Mouse (Mus musculus) mouse trophoblast stem cell (cell line): ENCODE results near the gene Plekho2.

ENCODE experiments used
- in situ Hi-C, 2 experiments: fragments of 300-500 bp; cut with MseI, MboI; formaldehyde crosslinking; loops; 2 replicates in 1 of 2; 3 replicates in 1 of 2; pipeline ENCODE4 v1.15.1; 2025

The Plekho2 gene

DNA sequence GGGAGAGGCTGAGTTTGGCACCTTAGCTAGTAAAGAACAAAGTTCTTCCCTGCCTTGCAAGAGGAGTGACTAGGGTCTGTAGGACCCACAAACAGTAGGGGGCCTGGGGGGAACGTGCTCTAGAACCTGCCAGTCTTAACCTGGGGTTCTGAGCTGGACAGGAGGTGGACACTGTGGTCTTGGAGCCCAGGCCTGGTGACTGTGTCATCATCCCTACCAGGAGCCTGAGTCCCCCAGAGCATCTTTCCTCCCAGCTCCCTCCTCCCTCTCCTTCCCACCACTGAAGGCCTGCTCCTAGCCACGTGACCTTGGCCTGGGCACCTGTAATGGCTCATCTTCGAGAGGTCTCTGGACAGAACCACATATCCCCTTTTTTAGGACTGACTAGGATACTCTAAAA, 45.7 kb downstream of the Plekho2 start:
- in situ Hi-C loops: no loop called here

- in situ Hi-C loops: no loop called here
These were observed 46.9 kb downstream of the Plekho2 start for GRCm38 (mm10) chr9:65532986-65533385.

DNA sequence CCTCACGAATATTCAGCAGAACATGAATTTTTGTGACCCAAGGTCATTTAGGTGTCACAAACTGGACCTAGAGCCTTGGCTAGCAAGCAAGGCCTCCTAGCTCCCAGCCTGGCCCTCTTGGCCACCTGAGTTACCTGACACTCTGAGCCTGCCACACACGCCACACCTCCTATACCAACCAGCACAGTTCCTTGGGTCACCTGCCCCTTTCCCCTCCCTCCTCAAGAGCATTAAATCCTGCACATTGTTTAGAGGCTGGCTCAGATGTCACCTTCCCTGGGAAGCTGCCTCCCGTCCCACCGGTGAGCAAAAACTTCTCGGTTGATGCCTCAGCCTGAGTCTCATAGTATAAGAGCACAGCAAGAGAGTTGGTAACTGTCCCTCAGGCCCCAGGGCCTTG, 48.6 kb downstream of the Plekho2 start:
- in situ Hi-C loops: no loop called here

GRCm38 (mm10) chr9:65529659-65530058, 50.2 kb downstream of the Plekho2 start:
- in situ Hi-C loops: loop anchor here in 1 of 2 experiments (5.0 kb wide), 1 partner anchor 48 kb away; no protein-coding TSS in a partner anchor

GRCm38 (mm10) chr9:65528417-65529038, 51.3 kb downstream of the Plekho2 start:
- in situ Hi-C loops: loop anchor here in 1 of 2 experiments (5.0 kb wide), 1 partner anchor 49 kb away; no protein-coding TSS in a partner anchor

DNA sequence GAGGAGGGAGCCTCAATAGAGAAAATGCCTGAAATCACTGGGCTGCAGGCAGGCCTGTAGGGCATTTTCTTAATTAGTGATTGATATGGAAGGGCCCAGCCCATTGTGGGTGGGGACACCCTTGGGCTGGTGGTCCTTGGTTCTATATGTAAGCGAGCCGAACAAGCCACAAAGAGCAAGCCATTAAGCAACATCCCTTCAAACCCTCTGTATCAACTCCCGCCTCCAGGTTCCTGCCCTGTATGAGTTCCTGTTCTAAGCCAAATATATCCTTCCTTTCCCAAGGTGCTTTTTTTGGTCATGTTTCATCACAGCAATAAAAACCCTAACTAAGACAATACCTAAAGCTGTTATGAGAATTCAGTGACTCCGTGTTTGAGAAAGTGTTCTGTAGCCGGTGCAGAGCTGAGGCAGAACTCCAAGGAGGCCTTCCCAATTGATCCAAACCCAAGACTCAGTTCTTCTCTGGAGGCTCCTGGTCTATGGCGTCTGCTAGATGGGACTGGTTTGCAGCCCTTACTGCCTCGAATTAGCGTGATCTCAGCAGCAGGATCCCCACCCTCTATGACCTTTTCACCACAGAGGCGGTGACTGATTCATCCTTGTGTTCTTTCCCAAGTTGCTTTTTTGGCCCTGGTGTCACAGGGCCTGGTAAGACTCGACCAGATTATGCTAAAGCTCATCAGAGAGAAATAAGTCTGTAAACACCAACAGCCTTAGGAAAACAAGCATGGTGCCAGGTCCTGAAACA, 54.2 kb downstream of the Plekho2 start:
- in situ Hi-C loops: loop anchor here in 1 of 2 experiments (5.0 kb wide), 1 partner anchor 52 kb away; no protein-coding TSS in a partner anchor

DNA sequence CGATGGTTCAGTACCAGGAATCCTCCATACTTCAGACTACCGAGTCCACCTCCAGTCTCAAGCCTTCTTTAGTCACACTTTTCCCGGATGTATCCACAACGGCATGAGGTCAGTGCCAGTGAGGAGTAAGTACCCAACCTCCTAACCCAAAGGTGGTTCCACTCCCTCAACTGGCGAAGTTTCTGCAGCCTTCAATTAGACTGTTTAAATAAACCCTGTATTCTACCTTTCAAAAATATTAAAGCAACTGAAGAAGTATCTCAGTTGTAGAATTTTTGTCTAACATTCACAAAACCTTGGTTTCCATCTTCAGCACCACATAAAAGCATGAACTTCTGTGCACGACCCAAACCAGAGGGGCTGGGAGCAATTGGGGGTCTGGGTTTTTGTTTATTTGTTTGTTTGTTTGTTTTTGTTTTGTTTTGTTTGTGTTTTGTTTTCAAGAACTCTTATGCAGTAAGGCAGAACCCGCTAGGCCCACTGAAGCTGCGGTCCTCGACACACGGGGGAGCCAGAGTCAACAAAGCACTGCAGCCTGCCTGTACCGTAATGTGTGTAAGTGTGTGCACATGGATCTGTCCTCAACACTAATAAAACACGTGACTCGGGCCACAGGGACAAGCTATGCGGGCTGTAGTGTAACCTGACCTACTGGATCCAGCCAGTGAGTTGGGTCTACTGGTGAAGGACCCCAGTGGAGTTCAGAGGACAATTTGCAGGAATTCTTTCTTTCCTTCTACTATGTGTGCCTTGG, 56.1 kb downstream of the Plekho2 start:
- in situ Hi-C loops: loop anchor here in 1 of 2 experiments (5.0 kb wide), 1 partner anchor 59 kb away; the partner anchor contains the start of gene Plekho2

DNA sequence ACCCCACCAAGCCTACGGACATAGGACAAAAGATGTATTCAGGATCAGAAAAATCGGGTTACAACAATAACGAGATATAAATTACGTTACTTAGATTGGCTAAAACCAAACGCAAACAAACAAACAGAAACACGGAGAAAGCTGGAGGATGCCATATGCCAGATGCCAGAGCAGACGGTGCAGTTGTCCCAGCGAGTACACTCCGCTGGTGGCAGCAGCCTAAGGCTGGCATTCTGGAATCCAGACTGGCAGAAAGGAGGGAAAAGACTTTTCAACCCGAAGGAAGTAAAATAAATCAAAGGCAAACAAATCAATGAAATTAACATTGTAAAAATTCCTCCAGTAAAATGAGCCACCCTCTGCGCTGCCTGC, 59.3 kb downstream of the Plekho2 start:
- in situ Hi-C loops: loop anchor here in 1 of 2 experiments (5.0 kb wide), 1 partner anchor 62 kb away; the partner anchor contains the start of gene Plekho2

- in situ Hi-C loops: loop anchor here in 1 of 2 experiments (5.0 kb wide), 1 partner anchor 62 kb away; the partner anchor contains the start of gene Plekho2
These were observed 59.9 kb downstream of the Plekho2 start, which contains the start of gene Ankdd1a for GRCm38 (mm10) chr9:65519807-65520504. Gene Ankdd1a, minus strand, starts transcription at chr9:65520193.

- in situ Hi-C loops: no loop called here
These were observed 65.0 kb downstream of the Plekho2 start for GRCm38 (mm10) chr9:65514851-65515261.

- in situ Hi-C loops: no loop called here
These were observed 65.4 kb downstream of the Plekho2 start for GRCm38 (mm10) chr9:65514431-65514830.

- in situ Hi-C loops: no loop called here
These were observed 67.3 kb downstream of the Plekho2 start for GRCm38 (mm10) chr9:65512520-65512919.

- in situ Hi-C loops: no loop called here
These were observed 71.4 kb downstream of the Plekho2 start for GRCm38 (mm10) chr9:65508449-65508848.

- in situ Hi-C loops: no loop called here
These were observed 76.9 kb downstream of the Plekho2 start for GRCm38 (mm10) chr9:65502721-65503505.
